Mouse (Mus musculus) liver, postnatal 0 days (tissue): Measurements from ENCODE around the gene Msantd3.

Source experiments
- CTCF ChIP-seq: sonication (generic); IDR thresholded peaks from 2 replicates; pipeline ENCODE4 v1.5.1; 2016; ENCODE audit warnings: antibody characterized with exemption, low read depth
- EP300 ChIP-seq: IDR thresholded peaks from 2 replicates; pipeline ENCODE4 v1.6.1; 2016; ENCODE audit warnings: antibody characterized with exemption, low read depth, mild to moderate bottlenecking

DNA sequence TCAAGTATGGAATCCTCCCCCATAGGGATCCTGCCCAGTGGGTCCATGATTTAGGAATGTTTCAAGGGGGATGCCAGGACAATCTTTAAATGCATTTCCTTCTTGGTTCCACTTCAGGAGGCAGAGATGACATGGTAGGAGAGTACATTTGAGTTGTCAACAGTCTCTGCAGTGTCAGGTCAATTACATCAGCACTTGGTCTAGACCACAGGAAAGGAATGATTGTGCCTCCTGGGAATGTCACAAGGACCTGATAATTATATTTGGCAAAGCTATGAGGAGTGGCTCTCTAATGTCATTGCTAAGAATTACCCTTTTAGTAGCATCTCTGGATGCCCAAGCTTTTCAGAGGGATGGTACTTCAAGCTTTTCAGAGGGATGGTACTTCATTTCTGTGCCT is 25.2 kb downstream of the Msantd3 start:
- no peak for TF ChIP-seq CTCF
- no peak for TF ChIP-seq EP300
